Mouse (Mus musculus): ENCODE measurements around the gene Fzr1. TPM values are rescaled to one million over a fixed set of nuclear protein-coding genes. Genes with fewer than 3 reads are reported as not detected.

The Fzr1 gene
- total and polyA plus RNA-seq, 2 experiments from 2014 or later = 47.6 to 48.4 TPM

GRCm38 (mm10) chr10:81392270-81392669 is 14.0 kb upstream of the Fzr1 start:
- DNase-seq (ENCODE audit: low spot score) = no peak

DNA sequence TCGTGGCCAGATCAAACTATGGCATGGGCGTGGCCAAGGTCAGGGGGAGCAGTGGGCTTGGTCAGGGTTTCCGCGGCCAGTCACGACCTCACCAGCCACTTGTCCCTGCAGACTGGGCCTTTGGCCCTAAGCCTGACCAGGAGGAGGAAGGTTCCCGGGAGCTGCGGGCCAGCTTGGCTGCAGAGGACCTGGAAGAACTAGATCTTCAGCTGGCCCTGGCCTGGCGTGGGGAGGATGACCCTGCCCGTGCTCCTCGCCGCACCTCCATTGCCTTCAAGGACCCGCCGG is 12.3 kb upstream of the Fzr1 start:
- Histone ChIP-seq H3K4me2 (ENCODE audit: low read depth, low read length) (no peak overlapping the region), H3K4me1 (ENCODE audit: control insufficient read depth, insufficient read depth) (peaks cover 17% of the 10 kb centered on the region; the same call in 1 of the 2 replicates), H3K27me3 (ENCODE audit: control insufficient read depth, insufficient read depth, low read length) (no peaks in the 10 kb centered on the region), H3K36me3 (replicated peaks; ENCODE audit: control insufficient read depth, insufficient read depth, low read length) (peaks cover 28% of the 10 kb centered on the region), H3K9me3 (replicated peaks; ENCODE audit: control insufficient read depth, low read length) (no peaks in the 10 kb centered on the region), H3K4me3 (ENCODE audit: low read depth, low read length) (no peak overlapping the region), H3K27ac (ENCODE audit: low read depth) (no peak overlapping the region), H3K9ac (replicated peaks; ENCODE audit: low read depth, low read length) (no peak overlapping the region)
- DNase-seq (ENCODE audit: low spot score) = no peak
- no peak for TF ChIP-seq CTCF (IDR thresholded peaks at IDR 0.05; ENCODE audit: low read depth)
- no peak for TF ChIP-seq EP300 (IDR thresholded peaks at IDR 0.05; ENCODE audit: low read depth)
- WGBS = 84% methylated on average over 13 of the region's 13 CpGs
- no peak for ATAC-seq (ENCODE audit: insufficient read depth, low read depth)

More at GRCm38 (mm10) chr10:81392270-81392669, 14.0 kb upstream of the Fzr1 start:
- Histone ChIP-seq H3K4me1 (ENCODE audit: control insufficient read depth, insufficient read depth) (peaks cover 17% of the 10 kb centered on the region; the same call in 1 of the 2 replicates), H3K27ac (ENCODE audit: low read depth) (no peak overlapping the region), H3K9ac (replicated peaks; ENCODE audit: low read depth, low read length) (no peak overlapping the region), H3K27me3 (ENCODE audit: control insufficient read depth, insufficient read depth, low read length) (no peaks in the 10 kb centered on the region), H3K4me2 (ENCODE audit: low read depth, low read length) (no peak overlapping the region), H3K4me3 (ENCODE audit: low read depth, low read length) (no peak overlapping the region), H3K9me3 (replicated peaks; ENCODE audit: control insufficient read depth, low read length) (no peaks in the 10 kb centered on the region), H3K36me3 (replicated peaks; ENCODE audit: control insufficient read depth, insufficient read depth, low read length) (peaks cover 25% of the 10 kb centered on the region)
- no peak for TF ChIP-seq EP300 (IDR thresholded peaks at IDR 0.05; ENCODE audit: low read depth)
- no peak for TF ChIP-seq CTCF (IDR thresholded peaks at IDR 0.05; ENCODE audit: low read depth)
- no peak for ATAC-seq (ENCODE audit: insufficient read depth, low read depth)
- WGBS = 72% methylated on average over 6 of the region's 6 CpGs

GRCm38 (mm10) chr10:81389801-81390677 is 11.7 kb upstream of the Fzr1 start:
- Histone ChIP-seq H3K9me3 (replicated peaks; ENCODE audit: control insufficient read depth, low read length) (no peaks in the 10 kb centered on the region), H3K4me2 (ENCODE audit: low read depth, low read length) (no peak overlapping the region), H3K4me1 (ENCODE audit: control insufficient read depth, insufficient read depth) (peaks cover 21% of the 10 kb centered on the region), H3K4me3 (ENCODE audit: low read depth, low read length) (no peak overlapping the region), H3K27me3 (ENCODE audit: control insufficient read depth, insufficient read depth, low read length) (no peaks in the 10 kb centered on the region), H3K27ac (ENCODE audit: low read depth) (no peak overlapping the region), H3K9ac (replicated peaks; ENCODE audit: low read depth, low read length) (0 out of 2 replicates have a peak overlapping the region, but pooled peaks have one; percentile 7), H3K36me3 (replicated peaks; ENCODE audit: control insufficient read depth, insufficient read depth, low read length) (peaks cover 28% of the 10 kb centered on the region)
- peak; percentile 70 for ATAC-seq (ENCODE audit: insufficient read depth, low read depth)
- TF ChIP-seq CTCF (IDR thresholded peaks at IDR 0.05; ENCODE audit: low read depth) = peak; percentile 88
- TF ChIP-seq EP300 (IDR thresholded peaks at IDR 0.05; ENCODE audit: low read depth) = no peak
- WGBS = 58% methylated on average over 23 of the region's 23 CpGs
- no peak for DNase-seq (ENCODE audit: low spot score)

- Histone ChIP-seq H3K9ac (replicated peaks; ENCODE audit: low read depth, low read length) (no peak overlapping the region), H3K27ac (ENCODE audit: low read depth) (no peak overlapping the region)
Measured at GRCm38 (mm10) chr10:81389373-81389772, 11.1 kb upstream of the Fzr1 start.

GRCm38 (mm10) chr10:81388505-81389055 is 10.3 kb upstream of the Fzr1 start, which contains the start of gene Gm48552:
Gm48552 (plus strand) TSS chr10:81389005.
- H3K4me3 ChIP-seq (ENCODE audit: low read depth, low read length) = no peak within 1 kb of the TSS
- TF ChIP-seq CTCF (IDR thresholded peaks at IDR 0.05; ENCODE audit: low read depth) = no peak
- TF ChIP-seq EP300 (IDR thresholded peaks at IDR 0.05; ENCODE audit: low read depth) = no peak
- no peak within 1 kb of the TSS for H3K4me2 ChIP-seq (ENCODE audit: low read depth, low read length)
- H3K36me3 ChIP-seq (replicated peaks; ENCODE audit: control insufficient read depth, insufficient read depth, low read length) = peaks cover 28% of the 10 kb centered on the region
- 86% methylated on average over 5 of the region's 5 CpGs for WGBS
- H3K4me1 ChIP-seq (ENCODE audit: control insufficient read depth, insufficient read depth) = peaks cover 21% of the 10 kb centered on the region
- no peak for ATAC-seq (ENCODE audit: insufficient read depth, low read depth)
- DNase-seq (ENCODE audit: low spot score) = no peak
- no peaks in the 10 kb centered on the region for H3K27me3 ChIP-seq (ENCODE audit: control insufficient read depth, insufficient read depth, low read length)
- no peak within 1 kb of the TSS for H3K27ac ChIP-seq (ENCODE audit: low read depth)
- H3K9me3 ChIP-seq (replicated peaks; ENCODE audit: control insufficient read depth, low read length) = no peaks in the 10 kb centered on the region
- H3K9ac ChIP-seq (replicated peaks; ENCODE audit: low read depth, low read length) = no peak within 1 kb of the TSS

More at GRCm38 (mm10) chr10:81389373-81389772, 11.1 kb upstream of the Fzr1 start:
- H3K27me3 ChIP-seq (ENCODE audit: control insufficient read depth, insufficient read depth, low read length) = no peaks in the 10 kb centered on the region
- ATAC-seq (ENCODE audit: insufficient read depth, low read depth) (no peak), DNase-seq (ENCODE audit: low spot score) (no peak)
- no peak for TF ChIP-seq CTCF (IDR thresholded peaks at IDR 0.05; ENCODE audit: low read depth)
- TF ChIP-seq EP300 (IDR thresholded peaks at IDR 0.05; ENCODE audit: low read depth) = no peak
- H3K9me3 ChIP-seq (replicated peaks; ENCODE audit: control insufficient read depth, low read length) = no peaks in the 10 kb centered on the region
- 35% methylated on average over 3 of the region's 3 CpGs for WGBS
- H3K4me1 ChIP-seq (ENCODE audit: control insufficient read depth, insufficient read depth) = peaks cover 24% of the 10 kb centered on the region
- H3K4me2 ChIP-seq (ENCODE audit: low read depth, low read length) = no peak overlapping the region
- H3K36me3 ChIP-seq (replicated peaks; ENCODE audit: control insufficient read depth, insufficient read depth, low read length) = peaks cover 28% of the 10 kb centered on the region
- no peak overlapping the region for H3K4me3 ChIP-seq (ENCODE audit: low read depth, low read length)
